27 mouse cellular contexts compared by ENCODE assay signal in the genomic region with DNA sequence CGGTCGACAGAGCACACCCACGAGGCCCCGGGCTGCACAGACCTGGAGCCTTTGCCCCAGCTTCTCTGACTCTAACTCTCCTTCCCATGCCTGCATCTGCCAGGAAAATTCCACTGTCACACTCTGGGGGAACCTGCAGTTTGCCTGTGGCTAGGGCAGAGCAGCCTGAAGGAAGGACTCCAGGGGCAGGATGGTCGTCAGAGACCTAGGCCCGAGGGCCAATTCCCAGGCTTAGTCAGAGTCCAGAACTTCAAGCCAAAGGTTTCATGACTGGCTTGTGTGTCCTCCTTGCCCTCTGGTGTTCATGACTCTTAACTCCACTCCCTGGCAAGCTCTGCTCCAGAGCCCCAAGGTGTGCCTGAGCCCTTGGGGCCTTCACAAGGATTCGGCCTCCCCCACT. TPM values are rescaled to one million over a fixed set of nuclear protein-coding genes. Genes with fewer than 3 reads are reported as not detected.
"Had no signal": no experiment of that assay in that cellular context is flagged by ENCODE, and none has a peak within 500 bp of the region (broad histone marks: within the 10 kb centered on the region; RNA-seq: fewer than 3 reads in every experiment).

No protein-coding gene starts in this region.

- H3K4me3 ChIP-seq: heart, adult 2 months; heart, embryonic 10.5 days; heart, embryonic 12.5 days; hindbrain, embryonic 10.5 days; hindbrain, embryonic 12.5 days; intestine, embryonic 15.5 days; layer of hippocampus, adult 2 months; left cerebral cortex, adult 2 months; limb, embryonic 10.5 days; limb, embryonic 12.5 days; liver, embryonic 13.5 days; liver, embryonic 15.5 days had no signal

- ATAC-seq: hindbrain, embryonic 16.5 days; inflammation-experienced regulatory T-cells, adult 6 months; intestine, embryonic 15.5 days; intestine, postnatal 0 days; liver, postnatal 0 days had no signal

- H3K4me1 ChIP-seq: heart, embryonic 12.5 days; hindbrain, embryonic 12.5 days; limb, embryonic 12.5 days had no signal

- H3K4me2 ChIP-seq: heart, embryonic 12.5 days; hindbrain, embryonic 12.5 days; intestine, embryonic 15.5 days; limb, embryonic 12.5 days; liver, embryonic 11.5 days; liver, embryonic 13.5 days; liver, embryonic 15.5 days had no signal

- DNase-seq: gastrocnemius, postnatal 14 days; gastrocnemius, postnatal 36 days; heart, adult 2 months; heart, postnatal 10 days; heart, postnatal 4 days; kidney, adult 18-20 months; kidney, adult 8-10 months; kidney, postnatal 10 days; kidney, postnatal 25 days; kidney, postnatal 4 days; liver; liver, embryonic 13.5 days; liver, postnatal 0 days had no signal

- H3K9ac ChIP-seq: heart, embryonic 12.5 days; hindbrain, embryonic 12.5 days; intestine, embryonic 15.5 days; limb, embryonic 12.5 days; liver, embryonic 13.5 days; liver, embryonic 15.5 days; liver, postnatal 0 days had no signal

- H3K27me3 ChIP-seq: intestine, embryonic 15.5 days had no signal

- H3K27ac ChIP-seq: heart, adult 2 months; heart, embryonic 10.5 days; hindbrain, embryonic 10.5 days; hindbrain, embryonic 12.5 days; intestine, embryonic 15.5 days; layer of hippocampus, adult 2 months; left cerebral cortex, adult 2 months; limb, embryonic 10.5 days; limb, embryonic 12.5 days; liver, embryonic 13.5 days; liver, embryonic 15.5 days had no signal

- H3K9me3 ChIP-seq: heart, embryonic 10.5 days; heart, embryonic 12.5 days; hindbrain, embryonic 10.5 days; hindbrain, embryonic 12.5 days; intestine, embryonic 15.5 days; limb, embryonic 10.5 days; limb, embryonic 12.5 days; liver, embryonic 13.5 days; liver, embryonic 15.5 days had no signal

- H3K36me3 ChIP-seq: heart, embryonic 10.5 days; heart, embryonic 12.5 days; hindbrain, embryonic 10.5 days; hindbrain, embryonic 12.5 days; intestine, embryonic 15.5 days; limb, embryonic 10.5 days; limb, embryonic 12.5 days; liver, embryonic 13.5 days; liver, embryonic 15.5 days had no signal

RNA-seq across cellular contexts. Expression of a gene that starts 17.4 kb away (rescaled TPM):
- polyA plus RNA-seq: inflammation-experienced regulatory T-cells, adult 6 months had no signal

RNA-seq across cellular contexts. Expression of a gene that starts 25.9 kb away (rescaled TPM):
- polyA plus RNA-seq: inflammation-experienced regulatory T-cells, adult 6 months had no signal

RNA-seq across cellular contexts. Expression of a gene that starts 51.4 kb away (rescaled TPM):
- polyA plus RNA-seq: inflammation-experienced regulatory T-cells, adult 6 months had no signal
